Mouse (Mus musculus): ENCODE results near the gene Slc36a2.

DNA sequence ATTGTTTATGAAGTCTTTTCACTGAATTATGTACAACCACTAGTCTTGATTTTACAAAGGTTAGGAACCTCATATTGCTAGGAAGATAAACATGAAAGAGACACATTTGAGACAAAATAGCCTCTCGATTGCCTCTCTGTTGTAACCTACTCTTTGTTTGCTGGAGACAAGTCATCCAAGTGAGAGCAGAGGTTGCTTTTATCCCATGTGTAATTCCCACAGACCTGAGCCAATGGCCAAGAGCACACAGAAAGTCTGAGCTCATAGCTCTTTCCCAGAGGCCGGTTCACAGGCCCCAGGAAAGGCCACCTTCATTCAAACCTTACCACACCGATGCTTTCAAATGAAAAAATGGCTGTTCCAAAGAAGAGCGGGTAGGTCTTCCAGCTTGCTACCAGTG is 16.4 kb downstream of the Slc36a2 start:
- TF ChIP-seq POLR2A (IDR thresholded peaks at IDR 0.05; ENCODE audit: extremely low read depth, insufficient read depth, low read length) (no peak), CTCF (IDR thresholded peaks at IDR 0.05; ENCODE audit: low read depth, low read length) (no peak)
